Mouse (Mus musculus): ENCODE data around the gene Dclk2.

- TF ChIP-seq CTCF (IDR thresholded peaks at IDR 0.05; ENCODE audit: borderline replicate concordance, insufficient read depth, low read length) (no peak), POLR2A (IDR thresholded peaks at IDR 0.05; ENCODE audit: low read depth, low read length) (no peak)
Measured at GRCm38 (mm10) chr3:86851131-86851530, 69.5 kb downstream of the Dclk2 start.
